Mouse (Mus musculus) kidney, postnatal 36 days (tissue): ENCODE measurements around the gene Abhd4.

Experiments
- DNase-seq, 2 experiments: peaks; one replicate each; pipeline ENCODE4 v3.0.0; 2021 to 2022; ENCODE audit warnings: mixed read lengths in 2 of 2

Gene Abhd4

GRCm38 (mm10) chr14:54253741-54254291 lies at the start of gene Abhd4, which contains the start of gene Dad1:
Gene Abhd4 (plus strand): TSS chr14:54254188.
Gene Dad1 (minus strand): TSS chr14:54254104.
- peak; percentile 98 to 99 for DNase-seq

DNA sequence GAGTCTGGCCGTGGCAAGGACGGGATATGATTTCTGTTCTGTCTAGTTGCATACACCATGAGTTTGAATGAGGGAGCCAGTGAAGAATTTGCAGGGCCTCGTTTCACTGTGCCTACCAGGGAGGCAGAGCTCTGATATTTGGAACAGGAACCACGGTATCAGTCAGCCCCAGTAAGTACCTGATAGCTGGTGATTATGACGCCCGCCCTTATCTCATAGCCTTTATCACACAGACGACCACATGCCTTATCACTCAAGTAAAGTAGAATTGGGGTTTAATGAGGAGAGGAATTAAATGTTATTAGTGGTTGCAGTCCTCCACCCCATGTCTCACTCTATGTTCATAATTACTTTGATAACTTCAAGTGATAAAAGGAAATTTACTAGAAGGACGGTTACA lies 49.7 kb upstream of the Abhd4 start:
- no peak for DNase-seq

DNA sequence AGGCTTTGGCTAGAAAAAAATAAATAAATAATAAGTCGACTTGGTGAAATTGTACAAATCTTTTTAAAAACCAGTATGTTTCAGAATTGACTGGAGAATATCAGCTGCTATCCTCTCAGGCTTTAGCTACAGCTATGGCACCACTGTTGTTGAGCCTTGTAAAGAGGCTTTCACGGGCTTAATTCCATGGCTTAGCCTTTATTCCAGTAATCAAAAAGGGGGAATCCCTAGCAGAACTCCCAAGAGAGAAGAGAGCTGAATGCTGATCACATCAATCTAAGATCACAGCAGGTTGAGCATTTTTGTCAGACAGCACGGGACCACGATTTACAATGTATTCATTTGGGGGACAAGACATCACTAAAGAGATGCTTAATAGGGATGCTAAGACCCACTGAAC lies 49.2 kb upstream of the Abhd4 start:
- DNase-seq: no peak

DNA sequence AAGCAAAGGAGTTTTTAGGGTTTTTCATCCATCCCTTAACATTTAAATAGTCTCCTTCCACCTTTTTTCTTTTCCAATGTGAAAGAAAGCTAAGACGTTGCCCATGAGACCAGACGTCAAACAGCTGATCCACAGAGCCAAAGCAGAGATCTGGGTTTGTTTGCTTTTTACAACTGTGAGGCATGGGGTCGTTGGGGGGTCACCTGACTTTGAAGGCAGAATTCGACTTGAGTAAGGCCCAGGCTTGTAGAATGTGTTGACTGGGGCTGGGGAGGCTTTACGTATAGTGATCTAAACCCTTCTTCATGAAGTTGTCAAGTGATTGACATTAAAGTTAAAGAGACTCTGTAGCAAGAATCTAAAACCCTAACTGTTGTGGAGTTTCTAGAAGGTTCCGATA lies 48.1 kb upstream of the Abhd4 start:
- no peak for DNase-seq

GRCm38 (mm10) chr14:54206309-54206708 lies 47.7 kb upstream of the Abhd4 start:
- DNase-seq: no peak

DNA sequence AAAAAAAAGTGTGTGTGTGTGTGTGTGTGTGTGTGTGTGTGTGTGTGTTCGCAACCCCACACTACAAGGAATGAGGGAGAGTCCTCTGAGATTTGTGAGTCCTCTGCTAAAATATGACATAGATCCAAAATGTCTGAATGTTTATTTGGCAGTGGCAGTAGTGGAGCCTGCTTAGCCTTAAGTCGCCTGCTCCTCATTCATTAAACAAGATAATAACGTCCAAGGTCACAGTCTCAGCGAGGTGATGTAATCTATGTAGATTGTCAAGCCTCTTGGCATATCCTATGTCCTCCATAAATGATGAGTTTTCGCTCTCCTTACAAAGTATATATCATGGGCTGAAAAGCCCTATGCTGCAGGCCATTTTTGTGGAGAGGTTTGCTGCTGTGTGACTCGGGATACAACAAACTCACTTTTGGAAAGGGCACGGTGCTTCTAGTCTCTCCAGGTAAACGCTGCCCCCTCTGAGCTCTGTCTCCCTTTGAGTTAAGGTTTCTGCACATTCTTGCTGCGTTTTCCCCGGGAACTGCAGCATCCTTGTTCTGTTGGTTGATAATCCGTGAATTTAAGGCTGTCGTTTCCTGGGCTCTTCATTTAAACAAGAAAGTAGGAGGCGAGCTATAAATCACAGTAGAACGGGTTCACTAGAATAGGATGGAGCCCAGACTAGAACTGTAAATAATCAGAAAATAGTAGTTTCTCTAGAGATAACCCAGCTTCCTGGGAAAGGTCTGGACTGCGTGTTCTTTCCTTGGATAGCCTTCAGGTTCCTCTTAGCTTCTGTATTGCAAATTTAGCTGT lies 47.0 kb upstream of the Abhd4 start:
- no peak for DNase-seq

DNA sequence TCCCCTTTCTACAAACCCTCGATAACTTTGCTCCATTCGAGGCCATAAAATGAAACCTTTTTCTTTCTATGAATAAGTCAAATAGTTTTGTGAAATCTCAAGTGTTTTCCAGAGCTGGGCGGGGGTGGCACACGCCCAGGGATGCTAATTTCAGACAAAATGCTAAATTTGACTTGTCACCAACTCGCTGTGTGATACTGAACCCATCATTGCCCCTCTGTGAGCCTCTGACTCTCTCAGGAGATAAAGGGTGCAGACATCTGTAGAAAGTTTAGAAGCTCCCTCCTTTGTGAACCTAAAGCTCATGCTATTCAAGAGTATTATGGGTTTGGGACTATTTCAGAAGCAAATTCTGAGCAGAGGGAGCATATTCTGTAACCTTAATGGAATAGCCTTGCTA lies 46.1 kb upstream of the Abhd4 start:
- no peak for DNase-seq

DNA sequence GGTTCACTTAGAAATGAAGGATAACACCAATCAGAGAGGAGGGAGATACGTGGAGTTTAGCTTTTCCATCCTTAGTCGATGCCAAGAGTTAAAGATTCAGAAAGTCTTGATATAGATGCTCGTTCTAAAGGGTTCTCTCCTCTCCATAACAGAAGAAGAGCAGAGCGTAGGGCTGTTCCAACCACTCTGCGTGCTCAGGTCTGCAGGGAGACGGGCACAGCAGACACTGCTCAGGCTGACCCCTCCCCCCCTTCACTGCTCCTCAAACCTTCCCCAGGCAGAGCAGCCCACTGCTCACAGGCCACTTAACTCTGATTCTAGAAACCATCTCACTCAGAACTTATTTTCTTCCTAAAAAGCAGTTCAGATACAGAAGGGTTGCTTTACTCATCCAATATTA lies 45.2 kb upstream of the Abhd4 start:
- no peak for DNase-seq

DNA sequence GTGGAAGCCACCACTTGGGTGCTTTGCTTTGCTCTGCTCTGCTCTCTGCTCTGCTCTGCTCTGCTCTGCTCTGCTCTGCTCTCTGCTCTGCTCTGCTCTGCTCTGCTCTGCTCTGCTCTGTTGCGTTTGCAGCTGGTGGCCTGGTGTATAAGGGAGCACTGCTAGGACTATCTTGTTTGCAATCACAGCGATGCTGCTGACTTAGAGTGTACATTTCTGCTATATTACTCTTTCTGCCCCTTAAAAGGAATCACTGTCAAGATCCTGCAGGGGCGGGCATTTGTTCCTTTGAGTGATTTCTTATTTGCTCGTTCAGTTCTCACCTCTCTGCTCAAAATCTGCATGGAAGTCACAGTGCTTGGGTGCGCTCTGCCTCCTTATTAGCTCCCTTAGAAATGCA lies 44.1 kb upstream of the Abhd4 start:
- DNase-seq: no peak

DNA sequence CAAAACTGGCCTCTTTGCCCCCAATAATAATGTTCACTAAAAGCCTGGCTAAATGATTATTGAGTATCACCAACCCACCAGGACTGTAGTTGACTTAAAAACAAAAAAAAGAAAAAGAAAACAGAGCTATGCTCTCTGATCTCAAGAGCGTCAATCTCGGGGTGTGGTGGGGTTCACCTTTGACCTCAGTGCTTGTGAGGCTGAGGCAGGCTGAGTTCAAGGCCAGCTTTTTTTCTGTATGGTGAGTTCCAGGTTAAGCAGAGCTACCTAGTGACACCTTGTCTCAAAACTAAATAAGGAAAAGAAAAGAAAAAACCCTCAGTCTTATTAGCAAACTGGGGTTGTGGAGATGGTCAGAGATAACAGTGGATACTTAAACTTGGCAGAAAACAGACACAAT lies 43.6 kb upstream of the Abhd4 start:
- no peak for DNase-seq

- DNase-seq: no peak
These were observed 42.8 kb upstream of the Abhd4 start for GRCm38 (mm10) chr14:54211199-54211598.

- DNase-seq: no peak
These were observed 42.2 kb upstream of the Abhd4 start for GRCm38 (mm10) chr14:54211755-54212154.

GRCm38 (mm10) chr14:54213734-54214133 lies 40.3 kb upstream of the Abhd4 start:
- no peak for DNase-seq

DNA sequence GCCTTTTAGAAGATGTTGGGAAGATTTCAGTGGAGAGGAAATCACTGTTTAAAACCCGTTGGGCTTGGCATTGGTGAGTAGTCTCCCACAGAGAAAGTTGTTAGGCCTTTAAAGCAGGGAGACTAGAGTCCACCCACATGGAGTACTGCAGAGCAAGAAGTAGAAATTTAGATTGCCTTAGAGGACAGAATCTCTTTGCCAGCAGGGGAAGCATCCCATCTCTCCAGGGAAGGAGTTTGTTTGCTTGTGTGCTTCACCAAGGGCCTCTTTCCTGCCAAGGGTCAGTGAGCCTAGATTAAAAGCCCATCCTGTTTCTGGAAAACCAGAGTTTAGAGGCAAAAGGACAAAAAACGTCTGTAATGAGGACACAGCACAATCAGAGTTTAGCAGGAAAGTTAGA lies 39.5 kb upstream of the Abhd4 start:
- DNase-seq: peak in 1 of 2 experiments; percentile 15

GRCm38 (mm10) chr14:54214901-54215300 lies 39.1 kb upstream of the Abhd4 start:
- no peak for DNase-seq

DNA sequence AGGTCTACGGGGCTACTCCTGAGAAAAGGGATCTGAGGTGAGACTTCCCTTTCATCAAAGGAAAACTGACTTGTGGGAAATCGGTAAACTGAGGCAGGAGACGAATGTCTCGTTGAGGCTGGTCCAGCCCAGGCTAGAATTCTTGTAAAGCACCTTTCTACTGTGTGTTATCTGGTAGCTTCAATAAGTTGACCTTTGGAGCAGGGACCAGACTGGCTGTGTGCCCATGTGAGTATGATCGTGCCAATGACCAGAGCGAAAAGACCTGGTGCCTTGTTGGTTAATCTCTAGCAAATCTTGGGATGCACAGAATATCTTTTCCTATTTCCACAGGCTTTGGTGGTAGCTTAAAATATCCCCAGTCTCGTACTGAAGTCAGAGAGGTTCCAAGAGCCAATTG lies 37.9 kb upstream of the Abhd4 start:
- peak; percentile 70 to 80 for DNase-seq

DNA sequence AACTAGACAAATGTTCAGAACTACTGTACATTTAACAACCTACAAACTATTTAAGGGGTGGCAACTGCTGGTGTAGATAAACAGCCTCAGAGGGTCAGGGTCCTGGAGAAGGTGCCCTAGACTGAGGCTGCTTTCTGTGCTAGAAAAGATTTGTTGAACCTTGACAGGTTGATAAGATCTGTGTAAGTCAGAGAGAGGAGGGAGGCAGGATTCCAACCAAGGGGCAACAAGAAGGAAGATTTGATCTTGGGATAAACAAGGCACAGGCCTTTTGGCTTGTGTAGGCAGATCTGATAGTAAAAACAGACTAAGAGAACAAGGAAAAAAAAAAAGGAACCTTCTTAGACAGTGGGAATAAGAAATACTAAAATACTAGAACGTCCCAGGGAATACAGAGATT lies 35.8 kb upstream of the Abhd4 start:
- no peak for DNase-seq

- DNase-seq: no peak
These were observed 35.3 kb upstream of the Abhd4 start for GRCm38 (mm10) chr14:54218721-54219120.

DNA sequence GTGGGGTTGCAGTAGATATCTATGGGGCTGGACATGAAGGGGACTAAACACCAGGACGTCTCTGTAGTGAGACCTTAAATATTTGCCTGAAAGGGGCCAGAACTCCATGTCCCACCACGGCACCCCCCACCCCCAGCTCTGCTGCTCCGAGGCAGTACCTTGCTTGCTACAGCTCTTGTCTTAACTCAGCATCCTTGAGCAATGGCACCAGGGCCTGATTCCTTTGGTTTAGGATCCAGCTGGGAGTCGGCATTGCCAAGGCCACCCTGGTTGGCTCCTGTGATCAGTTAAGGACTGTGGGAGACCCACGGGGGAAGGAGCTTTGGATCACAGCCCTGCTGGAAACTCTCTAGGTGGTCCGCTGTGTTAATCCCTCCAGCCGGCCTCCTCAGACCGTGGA lies 34.7 kb upstream of the Abhd4 start:
- no peak for DNase-seq

GRCm38 (mm10) chr14:54219849-54220248 lies 34.1 kb upstream of the Abhd4 start:
- no peak for DNase-seq

- no peak for DNase-seq
These were observed 33.1 kb upstream of the Abhd4 start for GRCm38 (mm10) chr14:54220726-54221494.

GRCm38 (mm10) chr14:54221641-54222040 lies 32.3 kb upstream of the Abhd4 start:
- no peak for DNase-seq

- no peak for DNase-seq
These were observed 31.7 kb upstream of the Abhd4 start for GRCm38 (mm10) chr14:54222289-54222727.
